Mouse (Mus musculus) small intestine, adult 2 months (tissue): Measurements from ENCODE around the gene Znrd1.

Experiments
- CTCF ChIP-seq: fragments of 200-500 bp; IDR thresholded peaks from 2 replicates; pipeline ENCODE4 v1.5.1; 2012; ENCODE audit warnings: low read depth, mild to moderate bottlenecking, control low read depth, inconsistent platforms, low read length, moderate library complexity, mixed read lengths; ENCODE audit not compliant: insufficient replicate concordance, insufficient read length; ENCODE audit errors: extremely low read depth
- POLR2A ChIP-seq: fragments of 200-500 bp; IDR thresholded peaks from 2 replicates; pipeline ENCODE4 v1.6.1; 2012; ENCODE audit warnings: low read depth, mild to moderate bottlenecking, control low read depth, inconsistent platforms, low read length, moderate library complexity

DNA sequence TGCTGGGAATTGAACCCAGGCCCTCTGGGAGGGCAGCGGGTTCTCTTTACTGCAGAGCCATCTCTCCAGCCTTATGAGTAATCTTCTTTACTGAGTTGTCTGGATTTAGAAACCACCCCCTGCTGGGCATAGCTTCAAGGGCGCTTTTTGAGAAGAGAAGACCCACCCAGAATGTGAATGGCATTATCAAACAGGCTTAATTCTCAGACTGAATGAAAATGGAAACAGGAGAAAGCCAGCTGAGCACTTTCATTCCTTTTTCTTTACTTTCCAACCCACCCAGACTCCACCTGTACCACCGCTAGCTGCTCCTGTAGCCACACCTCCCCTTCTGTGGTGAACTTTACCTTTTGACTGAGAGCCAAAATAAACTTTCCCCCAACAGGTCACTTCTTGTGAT lies 37.1 kb upstream of the Znrd1 start:
- TF ChIP-seq CTCF: no peak
- TF ChIP-seq POLR2A: no peak
